Mouse (Mus musculus) spleen, adult 2 months (tissue): Measurements from ENCODE around the gene Thop1. TPM values are rescaled to one million over a fixed set of nuclear protein-coding genes. Genes with fewer than 3 reads are reported as not detected.
"Not testable (repeated sequence)": the region's sequence is repeated elsewhere in the genome, so short reads cannot be mapped to it uniquely, and the experiment has no call there.

Experiments
- DNase-seq, 2 experiments: peaks; one replicate each; pipeline versions ENCODE4 v3.0.0 to v3.0.0-alpha.2; 2012 to 2021; ENCODE audit warnings: low spot score in 2 of 2, low read depth in 1 of 2
- H3K27ac ChIP-seq: fragments of 200-500 bp; 2 replicates; pipeline ENCODE4 v1.5.1; 2012; ENCODE audit warnings: low read length, inconsistent platforms; ENCODE audit not compliant: insufficient read depth
- H3K27me3 ChIP-seq: fragments of 200-500 bp; 2 replicates; pipeline ENCODE4 v1.6.1; 2012; ENCODE audit warnings: mild to moderate bottlenecking, moderate library complexity, low read length, inconsistent platforms; ENCODE audit not compliant: control insufficient read depth, insufficient read depth
- H3K36me3 ChIP-seq: fragments of 200-500 bp; 2 replicates; pipeline ENCODE4 v1.6.1; 2012; ENCODE audit warnings: mild to moderate bottlenecking, low read length, inconsistent platforms; ENCODE audit not compliant: control insufficient read depth, insufficient read depth
- H3K4me1 ChIP-seq: fragments of 200-500 bp; 2 replicates; pipeline ENCODE4 v1.6.1; 2011; ENCODE audit warnings: inconsistent platforms; ENCODE audit not compliant: control insufficient read depth, insufficient read depth, insufficient read length
- H3K4me3 ChIP-seq: fragments of 200-500 bp; 2 replicates; pipeline ENCODE4 v1.5.1; 2011; ENCODE audit warnings: mild to moderate bottlenecking, inconsistent platforms; ENCODE audit not compliant: insufficient read depth, insufficient read length; ENCODE audit errors: extremely low read depth
- CTCF ChIP-seq: fragments of 200-500 bp; IDR thresholded peaks from 2 replicates; pipeline ENCODE4 v1.5.1; 2011; ENCODE audit warnings: mild to moderate bottlenecking, inconsistent platforms; ENCODE audit not compliant: insufficient read depth, insufficient read length, insufficient replicate concordance; ENCODE audit errors: extremely low read depth
- POLR2A ChIP-seq: fragments of 200-500 bp; IDR thresholded peaks from 2 replicates; pipeline ENCODE4 v1.6.1; 2011; ENCODE audit warnings: low read depth, low read length, inconsistent platforms
- WGBS: fragments of 180-500 bp; shearing (Covaris S2); methylation state at CpG from one replicate; pipeline ENCODE4 v1.1.7; 2018; 5-methylcytosine and 5-hydroxymethylcytosine counted together
- polyA plus RNA-seq: library from polyadenylated mRNA; depleted of rRNA; stranded (reverse); fragments of >200 nt; gene quantifications from 2 replicates; pipeline ENCODE4 v1.2.3, GENCODE M21; 2012

Thop1 gene
- polyA plus RNA-seq, 1 experiment = 17.9 TPM

GRCm38 (mm10) chr10:81057406-81058130, 12.3 kb upstream of the Thop1 start:
- 94% methylated on average over 23 of the region's 23 CpGs for WGBS

GRCm38 (mm10) chr10:81058896-81059295, 10.9 kb upstream of the Thop1 start:
- TF ChIP-seq CTCF = no peak
- TF ChIP-seq POLR2A = no peak
- no peaks in the 10 kb centered on the region for H3K27me3 ChIP-seq
- no peaks in the 10 kb centered on the region for H3K36me3 ChIP-seq
- H3K4me1 ChIP-seq = peaks cover 6% of the 10 kb centered on the region; the same call in 1 of the 2 replicates
- DNase-seq = no peak
- no peak overlapping the region for H3K4me3 ChIP-seq
- no peak overlapping the region for H3K27ac ChIP-seq
- 73% methylated on average over 6 of the region's 6 CpGs for WGBS

More at GRCm38 (mm10) chr10:81057406-81058130, 12.3 kb upstream of the Thop1 start:
- Histone ChIP-seq H3K4me3 (no peak overlapping the region), H3K27me3 (no peaks in the 10 kb centered on the region), H3K27ac (no peak overlapping the region), H3K36me3 (no peaks in the 10 kb centered on the region), H3K4me1 (peaks cover 6% of the 10 kb centered on the region; the same call in 1 of the 2 replicates)
- DNase-seq = no peak
- no peak for TF ChIP-seq POLR2A
- TF ChIP-seq CTCF = no peak

- no peaks in the 10 kb centered on the region for H3K36me3 ChIP-seq
- no peaks in the 10 kb centered on the region for H3K27me3 ChIP-seq
- H3K27ac ChIP-seq = peak within 1 kb of the TSS; percentile 66
- H3K4me3 ChIP-seq = peak within 1 kb of the TSS; percentile 92
- peaks cover 6% of the 10 kb centered on the region; the same call in 1 of the 2 replicates for H3K4me1 ChIP-seq
- DNase-seq = peak; percentile 97 to 98
- under 1% methylated on average over 48 of the region's 48 CpGs for WGBS
- TF ChIP-seq CTCF (no peak), POLR2A (peak; percentile 18; the same call in 1 of the 2 replicates)
These were observed 10.0 kb upstream of the Thop1 start, which contains the start of gene Sgta for GRCm38 (mm10) chr10:81059603-81060543. Sgta (minus strand) TSS chr10:81060181.

- DNase-seq = no peak
- H3K4me1 ChIP-seq = peaks cover 6% of the 10 kb centered on the region; the same call in 1 of the 2 replicates
- TF ChIP-seq CTCF = no peak
- TF ChIP-seq POLR2A = no peak
- WGBS = 59% methylated on average over 4 of the region's 4 CpGs
- H3K27ac ChIP-seq = no peak overlapping the region
- H3K4me3 ChIP-seq = no peak overlapping the region
- no peaks in the 10 kb centered on the region for H3K27me3 ChIP-seq
- no peaks in the 10 kb centered on the region for H3K36me3 ChIP-seq
These were observed 7.1 kb upstream of the Thop1 start for GRCm38 (mm10) chr10:81062710-81063109.

- not testable (repeated sequence) for H3K36me3 ChIP-seq
- WGBS = 92% methylated on average over 8 of the region's 8 CpGs
These were observed 5.3 kb upstream of the Thop1 start for GRCm38 (mm10) chr10:81064519-81064918.

GRCm38 (mm10) chr10:81068706-81069105, 1.1 kb upstream of the Thop1 start:
- TF ChIP-seq CTCF (no peak), POLR2A (no peak)
- no peaks in the 10 kb centered on the region for H3K36me3 ChIP-seq
- no peak overlapping the region for H3K4me3 ChIP-seq
- DNase-seq = no peak
- peaks cover 8% of the 10 kb centered on the region; the same call in 1 of the 2 replicates for H3K4me1 ChIP-seq
- 79% methylated on average over 5 of the region's 5 CpGs for WGBS
- no peaks in the 10 kb centered on the region for H3K27me3 ChIP-seq
- H3K27ac ChIP-seq = no peak overlapping the region

More at GRCm38 (mm10) chr10:81064519-81064918, 5.3 kb upstream of the Thop1 start:
- not testable (repeated sequence) for H3K4me1 ChIP-seq, DNase-seq, H3K27ac ChIP-seq, H3K4me3 ChIP-seq, H3K27me3 ChIP-seq
